Mouse (Mus musculus) 3T3-L1 (cell line): Measurements from ENCODE around the gene Fam221b.
A peak's percentile ranks its signal among the peaks of the same experiment; 100 is the strongest.

Source experiments
- DNase-seq: peaks from one replicate; pipeline ENCODE4 v3.0.0-alpha.2; 2015; ENCODE audit warnings: low read depth, low spot score

The Fam221b gene

GRCm38 (mm10) chr4:43668782-43669427 is at the start of gene Fam221b, which contains the start of gene Tmem8b:
Fam221b (minus strand) TSS chr4:43669145.
Tmem8b (plus strand) TSS chr4:43668971.
- DNase-seq = peak; percentile 80

GRCm38 (mm10) chr4:43713652-43714219 is 44.8 kb upstream of the Fam221b start:
- DNase-seq = peak; percentile 79

- peak; percentile 81 for DNase-seq
Measured at GRCm38 (mm10) chr4:43711821-43712220, 42.9 kb upstream of the Fam221b start.

- DNase-seq = no peak
Measured at GRCm38 (mm10) chr4:43709869-43710268, 40.9 kb upstream of the Fam221b start, which contains the start of gene Olfr71. Olfr71 (minus strand) TSS chr4:43710255.

GRCm38 (mm10) chr4:43705991-43706390 is 37.0 kb upstream of the Fam221b start:
- DNase-seq = no peak

- DNase-seq = no peak
Measured at GRCm38 (mm10) chr4:43703851-43704250, 34.9 kb upstream of the Fam221b start.

GRCm38 (mm10) chr4:43703439-43703838 is 34.5 kb upstream of the Fam221b start:
- no peak for DNase-seq

GRCm38 (mm10) chr4:43700707-43701106 is 31.8 kb upstream of the Fam221b start, which contains the start of gene Olfr70:
Olfr70 (minus strand) TSS chr4:43700807.
- no peak for DNase-seq

GRCm38 (mm10) chr4:43696561-43696960 is 27.6 kb upstream of the Fam221b start:
- peak; percentile 50 for DNase-seq

- DNase-seq = no peak
Measured at GRCm38 (mm10) chr4:43695249-43695671, 26.3 kb upstream of the Fam221b start.

- DNase-seq = no peak
Measured at GRCm38 (mm10) chr4:43694439-43695248, 25.7 kb upstream of the Fam221b start.

- peak; percentile 83 for DNase-seq
Measured at GRCm38 (mm10) chr4:43693806-43694241, 24.9 kb upstream of the Fam221b start.

- DNase-seq = no peak
Measured at GRCm38 (mm10) chr4:43691026-43691425, 22.1 kb upstream of the Fam221b start.

GRCm38 (mm10) chr4:43690021-43690420 is 21.1 kb upstream of the Fam221b start:
- no peak for DNase-seq

GRCm38 (mm10) chr4:43679416-43680043 is 10.6 kb upstream of the Fam221b start:
- peak; percentile 73 for DNase-seq

GRCm38 (mm10) chr4:43678541-43678940 is 9.6 kb upstream of the Fam221b start:
- no peak for DNase-seq

GRCm38 (mm10) chr4:43675608-43676007 is 6.7 kb upstream of the Fam221b start:
- DNase-seq = no peak

GRCm38 (mm10) chr4:43674974-43675373 is 6.0 kb upstream of the Fam221b start:
- no peak for DNase-seq

GRCm38 (mm10) chr4:43673703-43674102 is 4.8 kb upstream of the Fam221b start:
- no peak for DNase-seq

- DNase-seq = peak; percentile 96
Measured at GRCm38 (mm10) chr4:43672070-43672469, 3.1 kb upstream of the Fam221b start.

GRCm38 (mm10) chr4:43669428-43669794 is 466 bp upstream of the Fam221b start:
- peak; percentile 49 for DNase-seq

GRCm38 (mm10) chr4:43666412-43666811 is 2.5 kb downstream of the Fam221b start:
- peak; percentile 46 for DNase-seq
